Mouse (Mus musculus): ENCODE results near the gene Odr4.
A peak's percentile ranks its signal among the peaks of the same experiment; 100 is the strongest.

Odr4 gene

DNA sequence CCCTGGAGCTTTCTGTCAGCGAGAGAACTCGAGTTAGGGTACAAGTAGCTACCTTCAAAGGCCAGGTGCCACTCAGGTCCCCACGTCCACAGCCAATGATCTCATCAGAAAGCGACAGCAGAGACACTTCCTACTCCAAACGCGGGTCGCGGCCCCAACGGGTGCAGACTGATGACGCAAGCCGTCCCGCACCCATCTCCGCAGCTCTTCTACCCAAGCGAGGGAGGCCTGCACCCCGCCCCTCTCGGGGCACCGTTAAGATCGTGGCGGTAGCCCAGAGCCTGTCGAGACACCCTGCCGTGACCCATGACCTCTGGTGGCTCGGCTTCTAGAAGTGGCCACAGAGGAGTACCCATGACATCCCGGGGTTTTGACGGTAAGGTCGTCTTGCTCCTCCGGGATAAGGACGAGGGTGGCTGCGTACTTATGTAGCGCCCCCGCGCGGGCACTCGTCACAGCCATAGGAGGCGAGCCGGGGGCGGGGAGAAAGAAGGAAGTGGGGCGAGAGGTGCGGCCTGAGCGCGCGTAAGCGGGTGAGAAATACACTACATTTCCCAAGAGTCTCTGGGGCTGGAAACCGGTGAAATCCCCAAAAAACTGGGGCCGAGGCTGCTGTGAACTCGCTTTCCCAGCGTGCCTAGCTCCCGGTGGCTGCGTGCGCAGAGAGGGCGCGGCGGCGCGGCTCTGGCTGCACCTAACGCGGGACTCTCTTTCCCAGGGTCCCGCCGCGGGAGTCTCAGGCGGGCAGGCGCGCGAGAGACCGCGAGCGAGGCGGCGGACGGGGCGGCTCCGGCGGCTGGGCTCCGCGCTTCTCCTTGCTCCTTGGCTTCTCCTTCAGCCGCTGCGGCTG is at the start of gene Odr4, which contains the start of gene Tpr:
Odr4 (minus strand) TSS at position 443 of the 850 bp plus-strand sequence.
Tpr (plus strand) TSS at position 201 of the 850 bp plus-strand sequence.
- peak; percentile 100 for DNase-seq

DNA sequence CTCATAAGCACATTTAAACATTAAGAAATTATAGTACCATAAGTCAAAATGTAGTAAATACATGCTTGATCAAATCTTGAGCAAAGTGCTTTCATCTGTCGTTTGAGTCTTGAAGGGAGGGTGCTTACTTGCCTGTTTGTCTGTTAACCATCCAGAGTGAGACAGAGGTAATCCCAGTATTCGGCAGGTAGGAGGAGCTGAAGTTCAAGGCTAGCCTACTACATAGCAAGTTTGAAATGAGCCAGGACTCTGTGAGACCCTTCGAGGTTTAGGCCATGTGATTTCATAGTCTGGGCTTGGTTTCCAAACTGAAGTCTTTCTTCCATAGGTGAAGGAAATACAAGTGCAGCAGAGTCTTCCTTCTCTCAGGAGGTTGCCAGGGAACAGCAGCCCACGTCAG is 48.9 kb upstream of the Odr4 start:
- DNase-seq: peak; percentile 82

DNA sequence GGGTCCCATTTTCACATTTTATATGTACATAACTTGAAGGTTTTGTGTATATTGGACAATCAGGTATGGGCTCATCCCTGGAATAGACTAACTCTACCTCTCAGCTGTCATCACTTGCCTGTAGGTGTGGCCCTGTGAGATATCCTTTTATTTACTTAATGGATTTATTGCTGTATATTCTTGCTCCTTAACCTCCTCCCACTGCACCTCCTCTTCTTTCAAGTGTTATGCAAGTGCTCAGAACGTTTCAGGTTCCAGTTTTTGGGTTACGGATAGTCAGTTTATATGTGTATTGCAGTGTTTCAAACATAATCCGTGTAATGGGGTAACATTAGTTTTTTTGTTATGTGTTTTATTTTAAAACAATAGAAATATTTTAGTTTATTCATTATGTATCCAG is 45.8 kb upstream of the Odr4 start:
- peak; percentile 60 for DNase-seq

DNA sequence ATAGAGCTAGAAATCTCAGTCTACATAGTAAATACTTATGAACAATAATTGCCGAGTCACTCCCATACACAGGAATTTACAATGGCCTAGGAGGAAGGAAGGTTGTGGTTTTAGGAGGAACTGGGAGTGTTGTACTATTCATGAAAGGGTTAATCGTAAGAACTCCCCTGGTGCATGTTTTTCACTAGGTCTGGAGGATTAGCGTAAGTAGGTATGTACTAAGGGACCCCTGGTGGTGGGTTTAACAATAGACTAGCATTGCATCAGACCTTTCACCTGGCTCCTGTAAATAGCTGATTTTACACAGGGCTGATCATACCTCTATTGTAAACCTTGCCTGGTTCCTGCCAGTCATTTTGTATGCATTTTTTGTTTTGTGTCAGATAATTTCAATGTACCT is 33.3 kb upstream of the Odr4 start:
- no peak for DNase-seq

DNA sequence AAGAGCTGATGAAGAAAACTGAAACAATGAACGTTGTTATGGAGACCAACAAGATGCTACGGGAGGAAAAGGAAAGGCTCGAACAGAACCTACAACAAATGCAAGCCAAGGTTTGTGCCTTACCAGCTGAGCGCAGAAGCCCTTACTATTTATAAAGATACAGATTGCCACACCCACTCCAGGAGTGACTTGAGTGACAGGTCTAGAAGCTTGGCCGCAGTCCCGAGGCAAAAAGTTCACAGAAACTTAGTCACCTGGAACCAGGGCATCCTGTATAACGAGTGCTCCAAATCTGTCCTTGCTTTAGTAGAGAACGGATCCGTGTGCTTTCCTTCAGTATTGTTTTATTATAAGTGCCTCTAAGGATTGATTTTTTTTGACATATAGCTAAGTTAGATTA is 32.8 kb upstream of the Odr4 start:
- peak; percentile 93 for DNase-seq

DNA sequence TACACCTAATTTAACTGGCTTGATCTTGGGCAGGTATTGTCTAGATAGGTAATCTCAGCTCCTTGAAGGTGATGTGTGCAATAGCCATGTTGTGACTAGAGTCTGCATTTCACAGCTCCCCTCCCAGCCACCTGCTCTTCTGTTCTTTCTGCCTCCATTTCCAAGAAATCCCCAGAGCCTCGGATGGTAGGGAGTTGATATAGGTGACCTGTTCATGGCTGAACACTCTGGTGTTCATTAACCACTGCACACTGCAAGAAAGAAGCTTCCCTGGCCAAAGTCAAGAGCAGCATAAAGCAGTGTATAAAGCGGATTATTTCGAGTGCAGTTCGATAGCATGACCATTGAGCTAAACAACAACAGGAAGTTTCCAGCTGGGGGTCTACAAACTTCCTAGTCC is 25.5 kb upstream of the Odr4 start:
- no peak for DNase-seq

DNA sequence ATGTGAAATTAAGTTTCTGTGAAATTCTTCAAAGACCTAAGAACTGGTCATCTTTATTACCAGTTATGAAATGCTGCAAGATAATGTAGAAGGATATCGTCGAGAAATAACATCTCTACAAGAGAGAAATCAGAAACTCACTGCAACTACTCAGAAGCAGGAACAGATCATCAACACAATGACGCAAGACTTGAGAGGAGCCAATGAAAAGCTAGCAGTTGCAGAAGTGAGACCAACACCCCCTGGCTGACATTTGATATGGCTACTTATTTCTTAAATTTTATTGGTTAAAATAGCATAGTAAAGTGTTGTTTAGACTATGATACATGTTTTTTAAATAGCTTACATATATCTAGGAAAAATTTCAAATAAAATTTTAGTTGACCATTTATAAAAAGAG is 23.1 kb upstream of the Odr4 start:
- DNase-seq: no peak

DNA sequence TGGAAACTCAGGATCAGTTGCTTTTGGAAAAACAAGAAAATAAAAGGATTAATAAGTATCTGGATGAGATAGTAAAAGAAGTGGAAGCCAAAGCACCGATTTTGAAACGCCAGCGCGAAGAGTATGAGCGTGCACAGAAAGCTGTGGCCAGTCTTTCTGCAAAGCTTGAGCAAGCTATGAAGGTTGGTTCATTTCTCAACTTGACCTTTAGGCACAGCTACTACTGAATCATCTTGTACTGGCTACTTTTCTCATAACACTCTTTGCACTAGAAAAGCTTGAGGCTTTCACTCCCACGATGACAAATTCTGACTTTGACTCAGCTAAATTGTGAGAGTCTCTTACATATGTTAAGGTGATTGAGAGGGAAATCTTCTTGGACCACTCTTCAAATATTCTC is 17.1 kb upstream of the Odr4 start:
- DNase-seq: no peak

DNA sequence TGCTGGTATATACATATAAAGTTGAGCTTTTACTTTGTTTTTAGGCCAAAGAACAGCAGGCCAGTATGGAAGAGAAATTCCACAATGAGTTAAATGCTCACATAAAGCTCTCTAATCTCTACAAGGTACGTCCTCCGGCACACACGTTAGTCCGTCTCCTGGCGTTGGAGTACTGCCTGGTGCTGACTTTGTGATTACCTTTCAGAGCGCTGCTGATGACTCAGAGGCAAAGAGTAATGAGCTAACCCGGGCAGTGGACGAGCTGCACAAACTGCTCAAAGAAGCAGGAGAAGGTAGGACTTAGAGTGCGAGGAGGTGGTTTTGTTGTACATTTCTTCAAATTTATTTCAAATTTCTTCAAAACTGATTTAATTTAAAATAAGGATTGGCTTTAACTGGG is 14.4 kb upstream of the Odr4 start:
- no peak for DNase-seq

DNA sequence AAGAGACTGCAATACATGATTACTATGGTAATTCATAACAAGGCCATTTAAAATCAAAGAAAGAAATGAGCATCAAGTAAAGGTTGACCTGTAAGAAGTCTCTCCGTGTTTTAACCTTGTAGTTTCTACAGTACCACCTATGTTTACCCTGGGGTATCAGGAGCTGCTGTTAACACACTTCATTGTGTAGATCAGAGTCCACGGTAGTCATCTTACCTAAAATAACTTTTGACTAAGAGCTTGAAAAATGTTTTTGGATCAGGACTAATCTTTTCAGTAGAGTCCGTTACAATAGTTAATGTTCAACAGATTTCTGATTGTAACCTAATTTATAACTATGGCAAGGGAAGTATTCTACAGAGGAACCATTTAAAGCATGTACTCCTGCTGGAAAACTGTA is 11.7 kb upstream of the Odr4 start:
- no peak for DNase-seq

DNA sequence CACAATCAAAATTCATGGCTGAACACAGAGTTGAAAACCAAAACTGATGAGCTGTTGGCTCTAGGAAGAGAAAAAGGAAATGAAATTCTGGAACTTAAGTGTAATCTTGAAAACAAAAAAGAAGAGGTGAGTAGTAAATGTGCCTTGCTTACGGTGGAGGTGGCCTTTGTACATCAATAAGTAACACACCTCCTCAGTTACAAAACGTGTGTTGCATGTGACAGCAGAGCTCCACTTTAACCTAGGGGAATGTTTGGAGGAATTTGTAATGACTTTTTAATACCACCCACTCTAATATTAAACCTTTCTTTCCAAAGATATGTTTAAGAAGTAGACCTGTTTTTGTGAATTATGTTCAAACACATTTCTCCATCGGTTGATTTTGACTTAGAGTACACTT is 11.0 kb upstream of the Odr4 start:
- no peak for DNase-seq

DNA sequence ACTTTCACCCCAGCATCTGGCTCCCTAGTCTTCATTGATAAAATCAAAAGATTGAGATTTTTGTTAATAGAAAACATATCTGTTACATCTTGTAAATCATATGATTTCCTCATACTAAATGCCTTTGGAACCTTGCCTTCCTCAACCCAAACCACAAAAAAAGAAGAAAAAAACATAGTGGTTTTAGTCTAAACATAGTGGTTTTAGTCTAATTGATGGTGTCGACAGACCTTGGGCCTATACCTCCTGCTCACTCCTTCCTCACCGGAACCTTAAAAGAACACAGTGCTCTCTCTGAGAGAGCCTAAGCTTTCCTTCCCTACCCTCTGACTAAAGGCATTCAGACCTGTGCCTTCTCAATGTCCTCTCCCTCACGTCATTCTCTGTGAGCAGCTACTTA is 3.1 kb upstream of the Odr4 start:
- DNase-seq: no peak

DNA sequence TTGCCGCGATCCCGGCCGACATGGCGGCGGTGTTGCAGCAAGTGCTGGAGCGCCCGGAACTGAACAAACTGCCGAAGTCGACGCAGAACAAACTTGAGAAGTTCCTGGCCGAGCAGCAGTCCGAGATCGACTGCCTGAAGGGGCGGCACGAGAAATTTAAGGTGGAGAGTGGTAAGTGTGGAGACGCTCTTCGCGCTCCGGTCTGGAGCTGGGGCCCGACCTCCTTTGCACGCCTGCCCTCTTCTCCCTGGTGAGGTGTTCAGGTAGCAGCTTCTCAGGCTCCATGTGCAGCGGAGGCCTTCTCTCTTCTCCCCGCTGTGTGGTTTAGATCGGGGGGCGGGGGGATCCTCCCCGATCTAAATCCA is 590 bp upstream of the Odr4 start:
- DNase-seq: no peak

DNA sequence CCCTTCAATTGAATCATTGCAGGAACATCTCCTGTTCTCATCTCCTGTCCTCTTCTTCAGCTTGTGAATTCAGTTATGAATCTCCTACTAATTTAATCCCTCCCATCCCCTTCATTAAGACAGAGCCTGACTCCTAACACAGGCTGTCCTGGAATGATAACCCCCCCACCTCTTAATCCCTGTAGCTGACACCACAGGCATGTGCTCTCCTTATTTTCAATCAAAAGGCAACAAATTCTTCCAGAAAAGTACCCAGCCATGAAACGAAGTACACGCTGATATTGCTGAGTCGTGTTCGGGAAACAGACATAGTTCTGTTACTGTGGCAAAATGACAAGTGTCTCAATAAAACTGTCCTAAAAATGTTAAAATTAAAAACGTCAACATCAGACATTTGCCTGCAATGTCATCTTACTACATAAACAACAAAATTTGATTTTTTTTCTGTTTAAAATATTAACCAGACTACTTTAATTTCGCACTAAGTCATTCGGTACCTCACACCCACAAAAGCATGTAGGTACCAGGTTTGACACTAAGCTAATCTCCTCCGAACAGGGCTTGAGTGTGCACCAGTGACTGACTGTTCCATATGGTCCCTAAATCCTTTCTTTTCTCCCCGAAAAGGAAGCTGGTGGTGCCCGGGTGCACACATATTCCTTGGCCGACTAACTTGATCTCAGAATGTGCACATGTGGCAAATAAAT is 796 bp downstream of the Odr4 start:
- DNase-seq: peak; percentile 82

DNA sequence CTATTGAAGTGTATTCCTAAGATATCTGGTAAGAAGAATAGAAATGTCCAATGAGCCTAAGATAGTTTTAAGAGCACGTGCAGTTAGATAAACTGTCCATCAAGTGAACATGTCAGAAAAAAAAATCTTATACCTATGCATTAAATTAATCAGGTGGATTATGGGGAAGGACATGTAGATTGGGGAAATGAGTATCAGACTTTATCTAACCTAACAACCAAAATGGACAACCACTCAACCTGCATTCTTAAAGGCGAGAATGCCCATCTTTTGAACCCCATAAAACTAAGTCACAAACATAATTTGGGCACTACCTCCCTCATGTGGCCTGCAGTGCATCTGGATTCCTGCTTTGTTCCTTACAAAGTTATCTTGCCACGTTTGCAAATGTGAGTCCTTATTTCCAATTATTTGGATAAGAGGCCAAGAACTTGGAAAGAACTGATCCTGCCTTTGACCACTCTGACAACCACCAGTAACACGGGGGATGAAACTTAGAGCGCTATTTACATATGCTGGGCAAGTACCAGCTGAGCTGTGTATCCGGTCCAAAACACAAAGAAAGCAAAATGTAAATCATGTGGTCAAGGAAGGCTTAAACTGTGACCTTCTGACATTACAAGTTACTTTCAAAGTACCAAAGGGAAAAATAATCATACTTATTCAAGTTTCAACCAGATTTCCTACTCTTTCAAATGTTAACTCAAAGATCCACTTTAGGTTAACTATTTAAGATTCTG is 3.3 kb downstream of the Odr4 start:
- DNase-seq: no peak

DNA sequence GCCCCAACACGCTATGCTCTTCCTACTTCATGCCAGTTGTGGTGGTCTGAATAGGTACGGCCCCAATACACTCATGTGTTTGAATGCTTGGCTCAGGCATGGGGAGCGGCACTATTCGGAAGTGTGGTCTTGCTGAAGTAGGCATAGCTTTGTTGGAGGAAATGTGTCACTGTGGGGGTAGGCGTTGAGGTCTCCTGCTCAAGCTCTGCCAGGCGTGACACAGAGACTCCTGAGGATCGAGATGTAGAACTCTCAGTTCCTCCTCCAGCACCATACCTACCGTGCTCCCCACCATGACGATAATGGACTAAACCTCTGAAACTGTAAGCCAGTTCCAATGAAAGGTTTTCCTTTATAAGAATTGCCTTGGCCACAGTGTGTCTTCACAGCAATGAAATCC is 5.3 kb downstream of the Odr4 start:
- peak; percentile 87 for DNase-seq

DNA sequence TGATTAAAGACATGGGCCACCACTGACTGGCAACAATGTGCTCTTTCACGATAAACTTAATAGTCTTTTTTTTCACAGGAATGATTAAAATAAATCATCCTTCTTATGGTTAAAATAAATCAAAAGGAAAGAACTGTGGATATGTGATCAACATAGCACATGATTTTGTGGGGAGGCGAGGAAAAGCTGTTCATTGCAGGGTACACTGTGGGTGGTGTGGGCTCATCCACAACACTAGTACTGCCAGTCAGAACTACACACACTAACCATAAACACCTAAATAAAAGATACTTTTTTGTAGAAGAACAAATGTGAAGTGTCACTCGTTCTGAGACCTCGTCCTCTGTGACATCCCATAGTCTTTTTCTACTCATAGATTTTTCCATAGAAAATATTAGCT is 8.7 kb downstream of the Odr4 start:
- DNase-seq: no peak

DNA sequence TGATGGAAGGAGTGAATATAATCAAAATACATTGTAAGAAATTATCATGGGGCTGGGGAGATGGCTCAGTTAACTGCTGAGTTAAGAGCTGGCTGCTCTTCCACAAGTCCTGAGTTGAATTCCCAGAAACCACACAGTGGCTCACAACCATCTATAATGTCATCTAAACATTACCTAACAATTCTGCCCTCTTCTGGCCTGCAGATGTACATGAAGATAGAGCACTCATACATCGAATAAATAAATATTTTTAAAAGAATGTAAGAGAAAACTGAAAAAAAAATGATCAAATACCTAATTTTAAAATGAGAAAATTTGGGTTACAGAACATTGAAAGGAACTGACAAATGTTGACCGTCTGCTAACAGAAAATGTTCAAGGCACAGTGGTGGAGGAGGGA is 18.6 kb downstream of the Odr4 start:
- no peak for DNase-seq

DNA sequence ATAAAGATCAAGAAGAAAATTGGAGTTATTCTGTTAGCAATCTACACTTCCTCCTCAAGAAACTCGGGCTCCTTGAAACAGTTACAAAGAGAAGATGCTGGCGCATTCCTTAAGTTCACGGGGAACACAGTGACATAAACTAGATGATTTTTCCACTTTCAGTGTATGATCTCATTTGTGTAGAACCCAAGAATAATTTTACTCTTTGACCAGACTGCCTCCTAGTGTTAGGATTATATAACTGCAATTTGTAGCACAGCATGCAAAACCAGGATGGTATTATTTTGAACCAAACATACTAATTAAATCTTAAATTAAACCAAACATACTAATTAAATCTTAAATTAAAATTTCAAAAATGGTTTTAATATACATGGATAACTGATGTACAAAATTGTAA is 20.0 kb downstream of the Odr4 start:
- no peak for DNase-seq

DNA sequence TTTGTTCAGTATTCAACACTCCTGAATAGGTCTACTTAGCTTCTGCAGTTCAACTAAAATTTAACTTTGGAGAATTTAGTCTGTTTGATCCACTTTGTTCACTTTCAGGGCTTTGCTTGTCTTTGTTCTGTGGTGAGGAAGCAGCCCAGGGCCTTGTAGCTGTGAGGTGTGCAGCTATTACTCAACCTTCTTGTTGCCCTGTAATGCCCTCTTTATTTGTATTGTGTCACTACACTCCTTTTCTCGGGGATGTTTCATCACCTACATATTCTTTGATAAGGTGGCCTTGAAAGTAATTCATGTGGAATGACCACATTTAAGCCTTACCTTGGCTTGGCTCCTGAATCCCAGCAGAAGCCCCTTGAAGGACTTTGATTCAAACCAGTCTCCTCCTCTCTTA is 32.0 kb downstream of the Odr4 start:
- DNase-seq: no peak

DNA sequence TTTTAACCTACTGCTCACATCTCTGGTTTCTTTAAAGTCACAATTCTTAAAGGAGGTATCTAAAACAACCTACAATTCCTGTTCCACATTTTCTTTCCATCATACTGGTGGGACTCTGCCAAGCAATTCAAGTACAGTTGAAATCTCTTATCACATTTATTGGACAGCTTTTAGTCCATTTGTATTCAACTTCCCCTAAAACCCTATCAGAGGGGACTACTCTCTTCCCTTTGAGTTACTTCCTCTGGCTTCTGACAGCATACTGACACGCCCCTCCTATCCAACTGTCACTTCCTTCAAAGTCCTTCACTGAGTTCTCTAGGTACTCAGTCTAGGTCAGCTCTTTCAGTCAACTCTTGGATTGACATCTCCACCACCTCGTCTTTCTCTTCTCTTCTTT is 57.8 kb downstream of the Odr4 start:
- DNase-seq: no peak

DNA sequence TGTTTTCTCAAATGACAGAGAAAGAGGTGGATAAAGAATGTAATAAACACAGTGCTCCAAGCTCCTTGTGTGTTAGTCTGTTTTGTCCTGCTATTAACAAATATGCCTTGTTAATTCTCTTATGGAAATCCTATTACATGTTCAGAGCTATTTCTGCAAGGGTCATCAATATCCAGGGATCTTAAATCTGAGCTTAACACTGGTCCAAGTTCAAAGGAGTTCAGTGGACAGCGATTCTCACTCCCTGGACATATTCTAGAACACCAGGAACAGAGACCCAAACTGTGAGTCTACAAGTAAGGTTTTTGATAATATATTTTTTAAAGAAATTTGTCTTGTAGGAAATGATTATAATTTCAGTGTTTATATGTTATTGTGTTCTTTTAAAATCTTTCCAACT is 73.7 kb downstream of the Odr4 start, which contains the start of gene Pdc:
Pdc (plus strand) TSS at position 213 of the 400 bp plus-strand sequence.
- DNase-seq: no peak

Data from heart, adult 11 months (tissue).